Mouse (Mus musculus): ENCODE measurements at regions not wholly inside any gene's neighbourhood (a gene's known extent, or its start where the extent isn't known, plus 50 kb on each side); places are given as distances from the start of the nearest gene placed in this dataset.
A peak's percentile ranks its signal among the peaks of the same experiment; 100 is the strongest.

DNA sequence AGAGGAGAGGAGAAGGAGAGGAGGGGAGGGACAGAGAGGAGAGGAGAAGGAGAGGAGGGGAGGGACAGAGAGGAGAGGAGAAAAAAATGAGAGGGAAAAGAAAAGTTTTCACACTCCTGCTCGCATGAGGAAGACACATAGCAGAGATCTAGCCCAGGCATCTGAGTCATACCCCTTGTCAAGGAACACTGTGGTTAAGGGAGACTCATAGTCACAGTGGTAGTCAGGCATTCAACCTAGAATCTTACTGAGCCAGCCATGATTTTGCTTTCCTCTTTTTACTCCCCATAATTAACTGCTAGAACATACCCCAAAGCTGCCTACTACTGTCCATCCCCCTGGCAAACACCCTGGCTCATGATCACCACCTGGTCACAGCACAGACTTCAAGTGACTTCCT, 160.6 kb downstream of the Nr2f2 start:
- 93% methylated on average over 1 of the region's 1 CpGs for WGBS
- no peaks in the 10 kb centered on the region for H3K4me1 ChIP-seq

DNA sequence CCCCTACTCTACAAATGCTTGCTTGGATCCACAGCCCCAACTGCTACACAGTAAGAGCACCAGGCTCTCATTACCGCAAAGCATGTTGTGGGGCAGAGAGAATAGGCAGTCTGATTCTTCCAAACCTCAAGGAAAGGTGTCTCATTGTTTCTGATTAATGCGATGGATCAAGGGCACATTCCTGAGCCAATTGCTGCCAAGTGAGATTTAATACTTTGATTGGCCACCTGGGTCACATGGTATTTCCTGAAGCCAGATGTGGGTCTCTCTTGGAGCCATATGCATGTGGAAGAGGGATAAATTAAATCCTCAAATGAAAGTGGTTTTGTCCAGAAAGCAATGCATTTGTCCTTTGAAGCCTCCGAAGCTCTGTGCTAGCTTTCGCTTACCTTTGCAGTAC, 166.3 kb downstream of the Nr2f2 start:
- no peaks in the 10 kb centered on the region for H3K4me1 ChIP-seq
- 86% methylated on average over 4 of the region's 4 CpGs for WGBS
- peak; percentile 10 for DNase-seq (ENCODE audit: extremely low spot score, low spot score)
- H3K27me3 ChIP-seq (ENCODE audit: poor library complexity, severe bottlenecking) = no peaks in the 10 kb centered on the region
- no peaks in the 10 kb centered on the region for H3K36me3 ChIP-seq (replicated peaks)
- no peak overlapping the region for H3K4me3 ChIP-seq
- no peaks in the 10 kb centered on the region for H3K9me3 ChIP-seq
- no peak overlapping the region for H3K27ac ChIP-seq

More for the DNA sequence above, 160.6 kb downstream of the Nr2f2 start:
- no peaks in the 10 kb centered on the region for H3K27me3 ChIP-seq (ENCODE audit: poor library complexity, severe bottlenecking)
- no peak for DNase-seq (ENCODE audit: extremely low spot score, low spot score)
- no peak overlapping the region for H3K4me3 ChIP-seq
- no peaks in the 10 kb centered on the region for H3K9me3 ChIP-seq
- H3K36me3 ChIP-seq (replicated peaks) = no peaks in the 10 kb centered on the region
- H3K27ac ChIP-seq = no peak overlapping the region

DNA sequence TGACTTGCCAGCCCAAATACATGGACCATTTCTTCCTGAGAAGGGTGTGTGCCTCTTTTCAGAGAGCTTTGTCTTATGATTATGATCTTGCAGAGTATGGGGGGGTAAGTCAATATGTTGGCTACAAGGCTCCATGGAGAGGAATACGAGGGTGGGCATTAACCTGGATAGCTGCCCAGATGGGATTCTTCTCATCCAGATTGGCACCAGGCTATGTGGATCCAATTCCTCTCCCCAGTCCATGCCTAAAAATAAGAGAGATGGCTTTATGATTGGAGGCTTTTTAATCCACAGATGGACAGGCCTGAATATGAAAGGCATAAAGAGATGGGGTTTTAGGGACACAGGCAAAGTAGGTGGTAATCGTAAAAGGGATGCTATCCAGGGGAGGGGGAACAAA, 187.6 kb downstream of the Nr2f2 start:
- WGBS = 82% methylated on average over 2 of the region's 2 CpGs
- no peak overlapping the region for H3K4me3 ChIP-seq
- no peaks in the 10 kb centered on the region for H3K9me3 ChIP-seq
- H3K27ac ChIP-seq = no peak overlapping the region
- peaks cover 92% of the 10 kb centered on the region for H3K27me3 ChIP-seq (ENCODE audit: poor library complexity, severe bottlenecking)
- H3K4me1 ChIP-seq = peaks cover 5% of the 10 kb centered on the region
- no peak for DNase-seq (ENCODE audit: extremely low spot score, low spot score)
- no peaks in the 10 kb centered on the region for H3K36me3 ChIP-seq (replicated peaks)

DNA sequence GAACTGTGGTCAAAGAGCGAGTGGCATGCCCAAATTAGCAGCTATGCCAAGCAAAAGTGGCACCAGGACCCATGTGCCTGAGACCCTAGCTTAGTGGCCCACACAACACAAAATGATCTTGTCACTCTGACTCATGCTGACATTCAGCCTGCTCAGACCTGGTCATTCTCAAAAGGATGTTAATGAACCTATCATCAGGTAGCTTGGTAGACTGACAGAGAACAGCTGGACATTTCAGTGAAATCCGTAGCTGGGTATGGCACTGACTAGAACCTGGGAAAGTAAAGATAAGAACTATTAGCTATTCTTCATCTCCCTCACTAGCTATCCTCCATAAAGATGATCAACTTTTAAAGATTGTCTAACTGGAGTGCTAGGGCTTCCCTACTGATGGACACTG, 188.5 kb downstream of the Nr2f2 start:
- no peaks in the 10 kb centered on the region for H3K9me3 ChIP-seq
- H3K4me1 ChIP-seq = peaks cover 4% of the 10 kb centered on the region; the same call in 1 of the 2 replicates
- H3K36me3 ChIP-seq (replicated peaks) = no peaks in the 10 kb centered on the region
- DNase-seq (ENCODE audit: extremely low spot score, low spot score) = no peak
- 89% methylated on average over 2 of the region's 2 CpGs for WGBS
- no peak overlapping the region for H3K27ac ChIP-seq
- no peak overlapping the region for H3K4me3 ChIP-seq
- H3K27me3 ChIP-seq (ENCODE audit: poor library complexity, severe bottlenecking) = peaks cover 93% of the 10 kb centered on the region

DNA sequence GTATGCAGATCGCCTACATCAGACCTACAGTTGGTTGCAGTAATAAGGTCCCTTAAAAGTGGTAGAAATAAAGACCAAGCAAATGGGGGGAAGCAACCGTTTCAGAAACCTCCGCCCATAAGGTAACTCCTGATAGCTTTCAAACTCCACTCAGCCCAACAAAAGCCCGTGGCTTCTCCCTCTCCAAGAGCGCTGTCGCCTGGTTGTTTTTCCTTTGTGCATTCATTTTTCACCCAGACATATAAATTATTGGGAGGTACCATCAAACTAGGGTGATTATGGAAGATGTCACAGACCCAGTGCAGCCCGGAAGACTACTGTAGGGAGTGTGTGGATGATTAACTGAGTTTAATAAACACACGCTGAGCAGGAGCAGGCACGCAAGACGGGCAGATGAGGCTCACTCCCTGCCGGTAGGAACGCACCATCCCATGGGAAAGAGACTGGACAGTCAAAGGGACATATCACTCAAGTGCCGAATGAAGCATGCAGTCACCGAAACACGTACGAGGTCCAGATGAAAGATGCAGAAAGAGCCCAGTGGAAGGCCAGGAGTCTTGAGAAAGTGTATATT, 189.8 kb downstream of the Nr2f2 start:
- no peak overlapping the region for H3K27ac ChIP-seq
- 86% methylated on average over 16 of the region's 16 CpGs for WGBS

DNA sequence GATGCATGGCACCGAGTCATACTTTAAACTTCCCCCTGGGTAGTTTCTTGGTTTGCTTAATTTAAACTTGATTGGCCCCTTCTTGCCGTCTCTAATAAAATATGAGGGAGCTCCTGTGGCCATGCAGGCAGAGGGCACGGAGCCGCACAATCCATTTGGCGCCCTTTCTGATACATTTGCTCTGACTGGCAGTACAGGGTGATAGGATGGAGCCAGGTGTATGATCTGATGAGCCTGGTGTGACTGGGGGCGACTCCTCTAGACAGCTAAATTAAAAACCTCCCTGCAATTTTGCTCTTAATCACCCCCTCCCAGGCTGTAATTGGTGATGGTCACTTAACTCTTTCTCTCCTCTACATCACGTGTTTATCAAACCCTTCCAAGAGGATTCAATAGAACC, 190.4 kb downstream of the Nr2f2 start:
- no peak overlapping the region for H3K27ac ChIP-seq
- WGBS = 83% methylated on average over 7 of the region's 7 CpGs
- H3K36me3 ChIP-seq (replicated peaks) = no peaks in the 10 kb centered on the region
- peak; percentile 11 for DNase-seq (ENCODE audit: extremely low spot score, low spot score)
- H3K27me3 ChIP-seq (ENCODE audit: poor library complexity, severe bottlenecking) = peaks cover 100% of the 10 kb centered on the region
- H3K9me3 ChIP-seq = no peaks in the 10 kb centered on the region
- H3K4me1 ChIP-seq = peaks cover 12% of the 10 kb centered on the region
- no peak overlapping the region for H3K4me3 ChIP-seq

More for the DNA sequence above, 189.8 kb downstream of the Nr2f2 start:
- no peak for DNase-seq (ENCODE audit: extremely low spot score, low spot score)
- no peaks in the 10 kb centered on the region for H3K36me3 ChIP-seq (replicated peaks)
- H3K9me3 ChIP-seq = no peaks in the 10 kb centered on the region
- H3K4me3 ChIP-seq = no peak overlapping the region
- H3K4me1 ChIP-seq = peaks cover 5% of the 10 kb centered on the region
- peaks cover 96% of the 10 kb centered on the region for H3K27me3 ChIP-seq (ENCODE audit: poor library complexity, severe bottlenecking)

DNA sequence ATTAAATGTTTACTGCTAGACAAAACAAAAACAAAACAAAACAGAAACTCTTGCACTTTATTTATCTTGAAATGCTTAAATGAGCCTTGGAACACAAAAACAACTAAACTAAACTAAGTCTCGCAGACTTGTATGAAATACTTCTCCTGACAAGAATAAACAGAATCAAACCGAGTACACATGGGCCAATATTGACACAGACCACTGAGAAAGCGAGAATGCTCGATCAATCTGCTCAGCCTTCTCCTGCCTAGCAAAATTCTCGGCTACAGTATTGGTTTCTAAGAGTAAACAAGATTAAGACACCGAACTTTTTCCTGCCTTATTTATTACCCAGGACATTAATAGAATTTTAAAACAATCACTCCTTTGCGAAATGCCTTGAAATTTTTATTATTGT, 194.1 kb downstream of the Nr2f2 start:
- H3K27ac ChIP-seq = peak overlapping the region; percentile 13; the same call in 1 of the 2 replicates
- 49% methylated on average over 7 of the region's 7 CpGs for WGBS
- no peaks in the 10 kb centered on the region for H3K36me3 ChIP-seq (replicated peaks)
- H3K4me3 ChIP-seq = no peak overlapping the region
- H3K27me3 ChIP-seq (ENCODE audit: poor library complexity, severe bottlenecking) = peaks cover 100% of the 10 kb centered on the region
- peaks cover 32% of the 10 kb centered on the region for H3K4me1 ChIP-seq
- DNase-seq (ENCODE audit: extremely low spot score, low spot score) = no peak
- no peaks in the 10 kb centered on the region for H3K9me3 ChIP-seq

DNA sequence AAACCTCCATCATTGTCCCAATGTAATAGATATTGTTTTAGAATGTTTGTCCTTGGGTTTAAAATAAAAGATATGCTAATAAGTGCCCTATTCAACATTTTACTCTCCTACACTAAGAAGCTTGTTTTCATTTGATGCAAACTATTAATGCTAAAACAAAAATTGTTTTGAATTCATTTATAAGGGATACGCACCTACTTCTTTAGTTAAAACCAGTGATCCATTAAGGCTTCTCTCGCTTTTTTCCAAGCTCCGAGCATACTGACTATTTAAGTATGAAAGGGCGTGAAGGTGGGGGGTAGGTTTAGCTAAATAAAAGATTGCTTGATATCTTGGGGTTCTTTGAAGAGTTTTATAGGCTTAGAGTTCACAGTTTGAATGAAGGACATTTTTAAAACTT, 195.1 kb downstream of the Nr2f2 start:
- 29% methylated on average over 4 of the region's 4 CpGs for whole genome bisulfite sequencing
- Histone ChIP-seq H3K9me3 (no peaks in the 10 kb centered on the region), H3K4me1 (peaks cover 42% of the 10 kb centered on the region), H3K27ac (peak overlapping the region; percentile 51; the same call in 1 of the 2 replicates), H3K36me3 (replicated peaks) (no peaks in the 10 kb centered on the region), H3K4me3 (no peak overlapping the region), H3K27me3 (ENCODE audit: poor library complexity, severe bottlenecking) (peaks cover 100% of the 10 kb centered on the region)
- DNase-seq (ENCODE audit: extremely low spot score, low spot score) = no peak

DNA sequence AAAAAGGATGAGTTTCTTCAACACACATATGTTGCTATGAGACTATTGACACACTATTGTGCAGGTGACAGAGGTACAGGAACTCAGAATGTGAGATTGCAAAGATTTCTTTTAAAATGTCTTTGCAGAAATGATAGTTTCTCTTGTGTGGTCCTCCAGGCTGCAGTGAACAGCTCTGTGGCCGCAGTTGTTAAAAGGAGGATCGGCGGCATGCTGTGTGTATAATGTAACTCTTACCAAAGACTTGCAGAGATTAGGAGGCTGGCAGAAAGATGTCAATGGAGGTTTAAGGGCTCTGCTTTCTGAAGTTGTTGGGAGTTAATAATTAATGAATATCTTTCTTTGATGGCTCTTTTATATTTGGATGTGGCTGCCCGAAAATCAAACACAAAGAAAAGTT, 198.5 kb downstream of the Nr2f2 start:
- peak overlapping the region; percentile 80 for H3K27ac ChIP-seq
- DNase-seq (ENCODE audit: extremely low spot score, low spot score) = no peak
- peak overlapping the region; percentile 30; the same call in 1 of the 2 replicates for H3K4me3 ChIP-seq
- H3K27me3 ChIP-seq (ENCODE audit: poor library complexity, severe bottlenecking) = peaks cover 100% of the 10 kb centered on the region
- peaks cover 61% of the 10 kb centered on the region for H3K4me1 ChIP-seq
- 12% methylated on average over 4 of the region's 4 CpGs for WGBS
- no peaks in the 10 kb centered on the region for H3K9me3 ChIP-seq
- no peaks in the 10 kb centered on the region for H3K36me3 ChIP-seq (replicated peaks)

DNA sequence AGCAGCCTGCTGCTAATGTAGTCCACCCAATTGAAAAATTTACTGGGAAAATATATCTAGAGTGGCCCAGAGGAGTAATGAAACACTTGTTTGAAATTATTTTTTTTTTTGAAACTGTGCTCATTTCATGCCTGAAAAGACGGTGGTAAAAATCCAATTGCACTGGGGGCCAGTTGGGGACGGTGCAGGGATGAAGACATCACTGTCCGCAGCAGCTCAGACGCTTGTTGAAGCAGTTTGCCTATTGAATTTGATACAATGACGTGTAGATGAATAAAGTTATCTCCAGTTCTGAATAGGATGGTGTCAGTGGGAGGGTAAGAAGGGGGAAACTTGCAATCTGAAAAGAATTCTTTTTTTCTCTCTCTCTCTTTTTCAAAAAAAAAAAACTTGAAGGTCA, 200.5 kb downstream of the Nr2f2 start:
- Histone ChIP-seq H3K4me3 (no peak overlapping the region), H3K9me3 (no peaks in the 10 kb centered on the region), H3K27me3 (ENCODE audit: poor library complexity, severe bottlenecking) (peaks cover 100% of the 10 kb centered on the region), H3K4me1 (peaks cover 53% of the 10 kb centered on the region), H3K27ac (peak overlapping the region; percentile 80; the same call in 1 of the 2 replicates), H3K36me3 (replicated peaks) (no peaks in the 10 kb centered on the region)
- DNase-seq (ENCODE audit: extremely low spot score, low spot score) = no peak
- WGBS = 32% methylated on average over 5 of the region's 5 CpGs

DNA sequence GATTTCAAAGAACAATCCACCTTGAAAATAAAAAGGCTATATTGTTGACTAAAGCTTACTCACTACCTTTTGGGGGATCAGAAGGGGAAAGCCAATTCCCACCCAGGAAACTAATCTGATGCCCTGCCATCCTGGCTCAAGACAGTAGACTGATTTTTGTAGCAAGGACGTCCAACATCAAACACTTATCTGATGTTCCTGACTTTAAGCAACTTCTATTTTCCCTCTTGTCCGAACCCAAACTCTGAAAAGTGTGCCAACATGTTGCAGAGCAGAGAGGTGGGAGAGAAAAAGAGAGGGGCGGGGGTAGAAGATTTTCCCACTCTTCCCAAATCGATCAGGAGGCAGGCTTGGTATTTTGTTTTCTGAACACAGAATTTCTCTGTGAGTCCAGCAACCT, 201.0 kb downstream of the Nr2f2 start:
- Histone ChIP-seq H3K4me3 (no peak overlapping the region), H3K36me3 (replicated peaks) (no peaks in the 10 kb centered on the region), H3K9me3 (no peaks in the 10 kb centered on the region), H3K27me3 (ENCODE audit: poor library complexity, severe bottlenecking) (peaks cover 100% of the 10 kb centered on the region), H3K4me1 (peaks cover 49% of the 10 kb centered on the region), H3K27ac (peak overlapping the region; percentile 80)
- no peak for DNase-seq (ENCODE audit: extremely low spot score, low spot score)
- WGBS = 30% methylated on average over 4 of the region's 4 CpGs

DNA sequence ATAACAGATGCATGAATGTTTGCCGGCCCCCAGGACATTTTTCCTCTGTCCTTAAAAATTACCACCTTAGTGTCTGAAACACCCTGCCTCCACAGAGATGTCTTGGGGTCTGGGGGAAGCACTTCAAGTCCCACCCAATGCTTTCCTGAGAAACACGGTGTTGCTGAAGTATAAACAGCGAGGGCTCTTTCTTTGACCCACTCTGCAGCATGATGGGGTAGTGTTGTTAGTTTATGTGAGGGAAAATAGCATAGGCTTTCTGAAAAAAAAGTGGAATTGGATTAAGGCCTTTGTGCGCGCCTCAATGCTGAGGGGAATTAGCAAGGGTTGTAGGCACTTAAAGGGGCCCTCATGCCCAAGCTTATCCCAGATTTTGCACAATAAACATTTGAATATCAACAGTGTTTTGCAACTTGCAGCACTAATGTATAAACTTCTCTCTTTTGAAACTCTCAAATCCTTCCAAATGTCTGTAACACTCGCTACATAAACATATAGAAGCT, 201.8 kb downstream of the Nr2f2 start:
- H3K27me3 ChIP-seq (ENCODE audit: poor library complexity, severe bottlenecking) = peaks cover 100% of the 10 kb centered on the region
- WGBS = 28% methylated on average over 6 of the region's 6 CpGs
- peak overlapping the region; percentile 80 for H3K27ac ChIP-seq
- H3K9me3 ChIP-seq = no peaks in the 10 kb centered on the region
- H3K4me3 ChIP-seq = no peak overlapping the region
- H3K36me3 ChIP-seq (replicated peaks) = no peaks in the 10 kb centered on the region
- DNase-seq (ENCODE audit: extremely low spot score, low spot score) = no peak
- peaks cover 47% of the 10 kb centered on the region for H3K4me1 ChIP-seq

DNA sequence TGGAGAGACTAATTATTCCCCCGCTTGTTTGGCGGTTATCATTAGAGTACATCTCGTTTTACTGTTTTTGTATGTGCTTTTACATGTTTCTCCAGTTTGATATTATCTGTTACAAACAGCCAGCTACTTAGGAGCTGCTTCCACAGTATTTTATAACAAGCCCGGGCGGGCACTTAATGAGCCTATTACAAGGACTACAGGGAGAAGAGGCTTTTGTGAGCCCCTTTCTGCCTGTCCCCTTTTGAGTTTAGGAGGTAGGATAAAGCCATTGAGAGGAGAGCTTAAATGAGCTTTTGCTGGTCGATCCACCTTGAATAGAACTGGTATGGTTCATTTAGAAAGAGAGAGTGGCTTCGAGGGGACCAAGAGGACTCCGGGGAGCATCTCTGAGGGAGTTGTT, 208.0 kb downstream of the Nr2f2 start:
- no peak for DNase-seq (ENCODE audit: extremely low spot score, low spot score)
- 26% methylated on average over 8 of the region's 8 CpGs for WGBS
- H3K36me3 ChIP-seq (replicated peaks) = no peaks in the 10 kb centered on the region
- H3K27ac ChIP-seq = peak overlapping the region; percentile 36; the same call in 1 of the 2 replicates
- H3K4me1 ChIP-seq = peaks cover 39% of the 10 kb centered on the region
- H3K4me3 ChIP-seq = no peak overlapping the region
- peaks cover 97% of the 10 kb centered on the region for H3K27me3 ChIP-seq (ENCODE audit: poor library complexity, severe bottlenecking)
- H3K9me3 ChIP-seq = no peaks in the 10 kb centered on the region

Measured in forebrain, embryonic 10.5 days (tissue).